Mouse (Mus musculus): ENCODE results near the gene Gchfr. TPM values are rescaled to one million over a fixed set of nuclear protein-coding genes. Genes with fewer than 3 reads are reported as not detected.

Gene Gchfr
- polyA plus RNA-seq, 1 experiment from 2014 or later: 5.3 TPM

DNA sequence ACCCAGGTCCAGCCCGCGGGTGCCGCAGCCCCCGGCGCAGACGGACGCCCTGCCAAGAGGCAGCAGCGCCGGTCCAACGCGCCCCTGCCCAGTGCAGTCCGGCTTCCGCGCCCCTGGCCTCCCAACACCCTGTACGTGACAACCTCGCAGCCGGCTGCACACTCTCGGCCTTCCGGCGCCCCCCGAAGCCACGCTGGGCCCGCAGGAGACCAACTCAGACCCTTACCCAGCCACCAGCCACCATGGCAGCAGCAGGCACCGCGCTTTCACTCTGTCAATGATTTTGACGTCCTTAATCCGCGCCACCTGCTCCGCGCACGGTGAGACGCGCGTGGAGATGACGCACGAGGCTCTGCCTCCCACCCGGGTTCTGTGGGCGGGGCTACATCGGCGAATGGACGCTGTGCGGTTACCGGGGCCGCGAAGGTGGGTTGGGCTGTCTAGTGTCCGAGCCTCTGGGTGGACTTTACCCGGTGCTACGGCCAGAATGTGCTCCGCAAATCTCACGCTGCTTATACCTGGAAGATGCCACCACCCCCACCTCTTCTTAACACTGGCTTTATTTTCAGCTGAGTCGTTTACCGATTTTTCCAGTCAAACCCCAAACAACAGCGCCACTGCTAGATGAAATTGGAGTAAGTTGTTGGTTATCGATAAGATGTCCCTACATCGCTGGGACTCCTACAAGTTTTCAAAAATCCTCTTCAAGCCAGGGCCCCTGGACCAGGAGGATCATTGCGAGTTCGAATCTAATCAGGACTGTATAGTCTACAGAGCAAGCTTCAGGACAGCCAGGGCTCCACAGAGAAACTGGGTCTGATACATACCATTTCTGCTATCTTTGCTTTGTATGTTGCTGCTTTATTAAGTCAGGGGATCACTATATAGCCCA lies 10.6 kb upstream of the Gchfr start, which contains the start of gene Rmdn3:
Rmdn3 (minus strand) TSS at position 354 of the 892 bp plus-strand sequence.
- H3K36me3 ChIP-seq: peaks cover 25% of the 10 kb centered on the region
- H3K4me3 ChIP-seq: peak within 1 kb of the TSS; percentile 99
- H3K27me3 ChIP-seq (replicated peaks): no peaks in the 10 kb centered on the region
- peak within 1 kb of the TSS; percentile 74 for H3K27ac ChIP-seq (replicated peaks)
- peak; percentile 79 for ATAC-seq (ENCODE audit: extremely low read depth, insufficient number of reproducible peaks, low FRiP score, low TSS enrichment)
- WGBS: 2% methylated on average over 55 of the region's 57 CpGs
- peak within 1 kb of the TSS; percentile 96 for H3K9ac ChIP-seq
- peaks cover 37% of the 10 kb centered on the region for H3K4me1 ChIP-seq
- H3K4me2 ChIP-seq: peak within 1 kb of the TSS; percentile 95
- no peaks in the 10 kb centered on the region for H3K9me3 ChIP-seq

DNA sequence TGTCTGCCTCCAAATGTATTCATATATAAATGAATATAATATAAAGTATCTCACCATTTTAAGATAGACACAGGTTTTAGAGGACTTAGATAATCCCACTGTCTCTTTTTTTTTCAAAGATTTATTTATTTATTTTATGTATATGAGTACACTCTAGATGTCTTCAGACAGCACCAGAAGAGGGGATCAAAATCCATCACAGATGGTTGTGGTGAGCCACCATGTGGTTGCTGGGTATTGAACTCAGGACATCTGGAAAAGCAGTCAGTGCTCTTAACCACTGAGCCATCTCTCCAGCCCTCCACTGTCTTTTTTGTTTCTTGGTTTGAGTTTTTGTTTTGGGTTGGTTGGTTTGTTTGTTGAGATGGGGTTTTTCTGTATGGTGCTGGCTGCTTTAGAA lies 9.7 kb upstream of the Gchfr start:
- H3K36me3 ChIP-seq: peaks cover 16% of the 10 kb centered on the region

DNA sequence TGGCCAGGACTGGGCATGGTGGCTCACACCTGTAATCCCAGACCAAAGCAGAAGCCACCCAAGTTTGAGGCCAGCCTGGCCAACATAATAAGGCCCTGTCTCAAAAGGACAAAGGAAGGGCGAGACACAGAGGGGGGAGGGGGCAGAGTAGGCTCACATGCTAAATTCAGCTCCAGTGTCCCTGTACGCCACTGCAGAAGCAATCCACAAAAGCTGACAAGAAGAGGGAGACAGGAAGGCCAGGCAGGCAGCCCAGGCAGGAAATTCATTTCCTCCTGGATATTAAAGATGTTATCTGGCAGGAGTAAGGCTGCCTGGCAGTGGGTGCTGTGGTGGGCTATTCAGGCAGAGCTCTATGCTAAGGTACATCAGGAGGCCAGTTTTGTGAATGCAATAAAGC lies 6.3 kb upstream of the Gchfr start:
- no peak for ATAC-seq (ENCODE audit: extremely low read depth, insufficient number of reproducible peaks, low FRiP score, low TSS enrichment)
- Histone ChIP-seq H3K4me1 (peaks cover 15% of the 10 kb centered on the region), H3K4me3 (no peak overlapping the region), H3K36me3 (no peaks in the 10 kb centered on the region), H3K9ac (peak overlapping the region; percentile 44), H3K27ac (replicated peaks) (peak overlapping the region; percentile 46), H3K9me3 (no peaks in the 10 kb centered on the region), H3K27me3 (replicated peaks) (peaks cover 31% of the 10 kb centered on the region), H3K4me2 (no peak overlapping the region)
- 16% methylated on average over 2 of the region's 2 CpGs for WGBS

More for the DNA sequence above, 9.7 kb upstream of the Gchfr start:
- H3K9me3 ChIP-seq: no peaks in the 10 kb centered on the region
- ATAC-seq (ENCODE audit: extremely low read depth, insufficient number of reproducible peaks, low FRiP score, low TSS enrichment): no peak
- H3K4me1 ChIP-seq: peaks cover 32% of the 10 kb centered on the region
- 0 out of 2 replicates have a peak overlapping the region, but pooled peaks have one; percentile 99 for H3K4me3 ChIP-seq
- no peaks in the 10 kb centered on the region for H3K27me3 ChIP-seq (replicated peaks)
- peak overlapping the region; percentile 95; the same call in 1 of the 2 replicates for H3K4me2 ChIP-seq
- no peak overlapping the region for H3K27ac ChIP-seq (replicated peaks)
- no peak overlapping the region for H3K9ac ChIP-seq

DNA sequence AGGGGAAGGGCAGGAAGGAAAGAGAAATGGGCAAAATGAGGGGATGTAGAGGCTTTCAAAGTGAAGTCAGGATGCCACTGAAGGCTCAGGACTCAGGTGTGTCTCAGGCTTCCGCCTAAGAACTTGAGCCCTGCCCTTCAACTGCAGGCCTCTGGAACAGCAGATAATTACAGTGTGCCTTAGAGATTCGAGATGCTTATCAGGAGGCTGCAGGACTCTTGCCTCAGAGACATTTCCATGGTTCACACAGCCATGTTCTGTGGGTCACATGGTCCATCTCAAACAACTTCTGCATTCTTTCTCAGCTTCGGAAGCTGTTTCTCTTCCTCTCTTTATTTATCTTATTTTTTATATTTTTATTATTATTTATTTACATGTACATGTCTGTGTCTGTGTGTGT lies 4.4 kb upstream of the Gchfr start:
- no peak for ATAC-seq (ENCODE audit: extremely low read depth, insufficient number of reproducible peaks, low FRiP score, low TSS enrichment)
- H3K9me3 ChIP-seq: no peaks in the 10 kb centered on the region
- H3K9ac ChIP-seq: no peak overlapping the region
- H3K4me3 ChIP-seq: no peak overlapping the region
- peaks cover 24% of the 10 kb centered on the region for H3K4me1 ChIP-seq
- peaks cover 47% of the 10 kb centered on the region for H3K27me3 ChIP-seq (replicated peaks)
- no peaks in the 10 kb centered on the region for H3K36me3 ChIP-seq
- 71% methylated on average over 3 of the region's 3 CpGs for WGBS
- H3K27ac ChIP-seq (replicated peaks): no peak overlapping the region
- no peak overlapping the region for H3K4me2 ChIP-seq

DNA sequence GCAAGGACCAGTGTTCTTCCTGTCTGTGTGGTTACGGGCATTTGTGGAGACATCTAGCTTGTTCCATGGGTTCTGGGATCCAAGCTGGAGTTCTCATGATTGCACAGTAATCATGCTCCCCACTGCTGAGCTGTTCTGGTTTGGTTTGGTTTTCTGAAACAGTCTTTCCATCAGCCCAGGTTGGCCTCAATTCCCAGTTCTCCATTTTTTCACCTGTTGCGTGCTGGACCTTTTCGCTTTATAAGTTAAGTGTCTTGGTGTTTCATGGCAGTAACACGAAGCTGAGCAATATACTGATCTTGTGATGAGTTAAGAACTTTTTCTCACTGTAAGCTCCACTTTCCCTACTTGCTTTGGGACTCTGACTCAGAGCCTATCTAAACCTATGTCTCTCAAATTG lies 3.6 kb upstream of the Gchfr start:
- no peaks in the 10 kb centered on the region for H3K36me3 ChIP-seq
- ATAC-seq (ENCODE audit: extremely low read depth, insufficient number of reproducible peaks, low FRiP score, low TSS enrichment): no peak
- no peak overlapping the region for H3K9ac ChIP-seq
- H3K27me3 ChIP-seq (replicated peaks): peaks cover 56% of the 10 kb centered on the region
- no peaks in the 10 kb centered on the region for H3K9me3 ChIP-seq
- peaks cover 25% of the 10 kb centered on the region for H3K4me1 ChIP-seq
- no peak overlapping the region for H3K4me3 ChIP-seq
- H3K4me2 ChIP-seq: no peak overlapping the region
- H3K27ac ChIP-seq (replicated peaks): no peak overlapping the region
- whole genome bisulfite sequencing: 82% methylated on average over 4 of the region's 4 CpGs

DNA sequence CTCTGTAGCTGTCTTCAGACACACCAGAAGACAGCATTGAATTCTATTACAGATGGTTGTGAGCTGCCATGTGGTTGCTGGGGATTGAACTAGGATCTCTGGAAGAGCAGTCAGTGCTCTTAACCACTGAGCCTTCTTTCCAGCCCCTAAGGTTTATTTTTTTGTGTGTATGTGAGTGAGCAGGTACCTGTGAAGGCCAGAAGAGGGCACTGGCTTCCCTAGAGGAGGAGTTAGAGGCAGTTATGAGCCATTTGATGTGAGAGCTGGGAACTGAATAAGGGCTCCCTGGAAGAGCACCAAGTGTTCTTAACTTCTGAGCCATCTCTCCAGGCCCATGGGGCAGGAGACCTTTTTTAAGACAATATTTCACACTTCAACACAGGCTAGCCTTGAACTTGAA lies 2.2 kb upstream of the Gchfr start:
- Histone ChIP-seq H3K9me3 (no peaks in the 10 kb centered on the region), H3K27ac (replicated peaks) (no peak overlapping the region), H3K27me3 (replicated peaks) (peaks cover 66% of the 10 kb centered on the region), H3K4me2 (no peak overlapping the region), H3K36me3 (no peaks in the 10 kb centered on the region), H3K4me3 (no peak overlapping the region), H3K4me1 (peaks cover 25% of the 10 kb centered on the region), H3K9ac (no peak overlapping the region)
- no peak for ATAC-seq (ENCODE audit: extremely low read depth, insufficient number of reproducible peaks, low FRiP score, low TSS enrichment)

DNA sequence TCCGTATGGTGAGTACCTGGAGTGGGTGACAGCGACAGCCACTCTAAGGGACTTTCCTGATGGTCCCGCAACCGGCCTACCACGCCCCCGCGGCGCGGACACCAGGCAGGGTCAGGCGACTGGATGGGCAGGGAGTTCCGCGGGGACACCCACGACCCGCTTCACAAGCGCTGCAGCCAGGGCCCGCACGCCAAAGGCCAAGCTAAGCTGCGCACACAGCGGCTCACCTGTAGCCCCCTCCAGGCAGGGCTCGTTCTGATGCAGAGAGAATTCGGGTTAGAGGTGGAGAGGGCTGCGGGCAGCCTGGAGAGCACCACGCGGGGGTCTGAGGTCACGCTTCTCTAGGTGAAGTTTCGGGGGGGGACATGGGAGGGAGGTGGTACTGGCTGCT lies 288 bp downstream of the Gchfr start:
- H3K4me1 ChIP-seq: peaks cover 31% of the 10 kb centered on the region
- peak overlapping the region; percentile 65 for H3K4me3 ChIP-seq
- no peak overlapping the region for H3K27ac ChIP-seq (replicated peaks)
- peak overlapping the region; percentile 98 for H3K4me2 ChIP-seq
- H3K9ac ChIP-seq: peak overlapping the region; percentile 80
- no peak for ATAC-seq (ENCODE audit: extremely low read depth, insufficient number of reproducible peaks, low FRiP score, low TSS enrichment)
- H3K36me3 ChIP-seq: 0 out of 2 replicates have a peak, but pooled peaks cover 4% of the 10 kb centered on the region
- no peaks in the 10 kb centered on the region for H3K9me3 ChIP-seq
- H3K27me3 ChIP-seq (replicated peaks): peaks cover 66% of the 10 kb centered on the region
- WGBS: 3% methylated on average over 26 of the region's 26 CpGs

DNA sequence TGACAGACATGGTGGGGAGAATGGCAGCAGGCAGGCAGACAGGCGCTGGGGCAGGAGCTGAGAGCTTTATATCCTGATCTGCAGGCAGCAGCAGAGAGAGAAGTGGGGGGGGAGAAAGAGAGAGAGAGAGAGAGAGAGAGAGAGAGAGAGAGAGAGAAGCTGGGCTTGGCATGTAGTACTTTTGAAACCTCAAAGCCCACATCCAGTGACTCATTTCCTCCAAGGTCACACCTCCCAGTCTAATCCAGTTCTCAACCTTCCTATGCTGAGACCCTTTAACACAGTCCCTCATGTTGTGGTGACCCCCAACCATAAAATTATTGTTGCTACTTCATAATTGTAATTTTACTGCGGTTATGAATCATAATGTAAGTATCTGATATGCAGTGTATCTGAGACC lies 2.7 kb downstream of the Gchfr start:
- Histone ChIP-seq H3K36me3 (0 out of 2 replicates have a peak, but pooled peaks cover 4% of the 10 kb centered on the region), H3K9ac (no peak overlapping the region), H3K27me3 (replicated peaks) (peaks cover 48% of the 10 kb centered on the region), H3K9me3 (no peaks in the 10 kb centered on the region), H3K4me1 (peaks cover 49% of the 10 kb centered on the region), H3K4me2 (no peak overlapping the region), H3K4me3 (no peak overlapping the region), H3K27ac (replicated peaks) (no peak overlapping the region)
- no peak for ATAC-seq (ENCODE audit: extremely low read depth, insufficient number of reproducible peaks, low FRiP score, low TSS enrichment)
- 72% methylated on average over 2 of the region's 2 CpGs for WGBS

DNA sequence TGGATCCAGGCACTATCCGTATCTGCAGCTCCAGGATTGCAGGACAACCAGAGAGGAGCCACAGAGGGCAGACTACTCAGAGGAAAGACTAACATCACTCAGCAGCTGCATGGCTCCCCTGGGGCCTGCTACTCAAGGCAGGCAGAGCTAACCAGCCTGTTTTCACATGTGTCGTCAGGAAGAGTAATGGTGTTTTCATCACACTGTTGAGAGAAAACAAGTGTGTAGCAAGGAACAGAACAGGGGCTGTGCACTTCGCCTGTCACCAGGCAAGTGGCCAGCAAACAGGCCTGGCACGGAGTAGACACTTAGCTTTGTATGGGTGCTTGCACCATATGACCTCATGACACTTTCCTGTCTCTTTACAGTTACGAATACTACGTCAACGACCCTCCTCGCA lies 4.0 kb downstream of the Gchfr start:
- Histone ChIP-seq H3K36me3 (0 out of 2 replicates have a peak, but pooled peaks cover 4% of the 10 kb centered on the region), H3K4me2 (no peak overlapping the region), H3K27me3 (replicated peaks) (peaks cover 35% of the 10 kb centered on the region), H3K9ac (peak overlapping the region; percentile 33; the same call in 1 of the 2 replicates), H3K9me3 (no peaks in the 10 kb centered on the region), H3K4me1 (peaks cover 47% of the 10 kb centered on the region), H3K27ac (replicated peaks) (no peak overlapping the region), H3K4me3 (no peak overlapping the region)
- WGBS: 36% methylated on average over 8 of the region's 8 CpGs
- no peak for ATAC-seq (ENCODE audit: extremely low read depth, insufficient number of reproducible peaks, low FRiP score, low TSS enrichment)

DNA sequence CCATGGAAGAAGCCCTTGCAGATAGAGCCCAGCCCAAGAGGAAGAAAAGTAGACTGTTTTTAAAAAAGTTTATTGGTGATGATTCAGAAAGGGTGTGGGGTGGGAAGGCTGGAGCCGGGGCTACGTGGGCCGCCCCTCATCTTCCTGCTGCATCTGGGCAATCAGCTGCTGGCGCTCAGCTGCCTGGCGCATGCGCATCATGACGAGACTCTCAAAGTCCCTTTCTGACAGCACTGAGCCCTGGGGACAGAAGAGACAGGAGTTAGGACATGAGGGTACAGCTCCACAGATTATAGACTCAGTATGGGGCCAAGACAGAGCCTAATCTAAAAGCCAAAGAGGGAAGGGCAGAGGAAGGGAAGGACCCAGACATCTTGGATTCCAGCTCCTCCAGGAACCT lies 4.9 kb downstream of the Gchfr start:
- Histone ChIP-seq H3K4me3 (no peak overlapping the region), H3K36me3 (0 out of 2 replicates have a peak, but pooled peaks cover 12% of the 10 kb centered on the region), H3K4me1 (peaks cover 40% of the 10 kb centered on the region), H3K27ac (replicated peaks) (peak overlapping the region; percentile 49), H3K9me3 (no peaks in the 10 kb centered on the region), H3K27me3 (replicated peaks) (peaks cover 28% of the 10 kb centered on the region), H3K9ac (peak overlapping the region; percentile 71; the same call in 1 of the 2 replicates), H3K4me2 (peak overlapping the region; percentile 56)
- ATAC-seq (ENCODE audit: extremely low read depth, insufficient number of reproducible peaks, low FRiP score, low TSS enrichment): no peak
- 82% methylated on average over 7 of the region's 7 CpGs for WGBS

DNA sequence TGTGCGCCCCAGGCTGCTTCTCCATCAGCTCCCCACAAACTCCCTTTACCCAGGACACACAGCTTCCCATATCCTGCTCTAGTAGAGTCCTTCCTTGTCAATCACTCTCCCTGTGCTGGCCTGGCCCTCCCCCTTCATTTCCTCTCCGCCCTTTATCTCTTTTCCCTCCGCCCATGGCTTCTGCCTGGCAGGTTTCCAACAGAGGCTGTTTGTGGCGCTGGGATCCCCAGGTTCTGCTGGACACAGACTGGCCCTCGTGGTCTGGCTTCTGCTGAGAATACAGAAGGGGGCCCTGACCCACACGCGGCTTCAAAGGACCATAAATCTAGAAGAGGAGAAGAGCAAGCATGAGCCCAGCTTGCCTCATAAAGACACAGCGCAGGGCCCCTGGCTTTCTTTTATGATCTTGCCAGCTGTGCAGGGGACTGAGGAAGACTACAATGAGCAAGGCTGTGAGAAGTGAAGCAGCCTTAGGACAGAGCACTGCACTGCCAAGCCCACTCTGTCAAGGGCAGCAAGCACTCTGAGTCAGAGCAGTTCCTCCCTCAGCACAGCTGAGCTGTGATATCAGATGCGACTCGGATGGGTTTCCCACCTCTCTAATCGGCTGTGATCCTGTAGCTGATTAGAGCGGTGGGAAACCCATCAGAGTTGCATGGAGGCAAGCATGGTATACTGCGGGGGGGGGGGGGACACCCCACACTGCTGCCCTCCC lies 5.4 kb downstream of the Gchfr start:
- Histone ChIP-seq H3K4me3 (peak overlapping the region; percentile 10; the same call in 1 of the 2 replicates), H3K9me3 (no peaks in the 10 kb centered on the region), H3K9ac (peak overlapping the region; percentile 71), H3K27me3 (replicated peaks) (peaks cover 23% of the 10 kb centered on the region), H3K27ac (replicated peaks) (peak overlapping the region; percentile 49), H3K4me2 (peak overlapping the region; percentile 56), H3K4me1 (peaks cover 36% of the 10 kb centered on the region), H3K36me3 (peaks cover 17% of the 10 kb centered on the region)
- ATAC-seq (ENCODE audit: extremely low read depth, insufficient number of reproducible peaks, low FRiP score, low TSS enrichment): peak; percentile 38; the same call in 1 of the 2 replicates
- 8% methylated on average over 13 of the region's 13 CpGs for WGBS

Data from heart, embryonic 13.5 days (tissue).